Mouse (Mus musculus): ENCODE results near the gene Gse1. TPM values are rescaled to one million over a fixed set of nuclear protein-coding genes. Genes with fewer than 3 reads are reported as not detected.

Gse1 gene
- polyA plus RNA-seq, 1 experiment = 45.8 TPM

- TF ChIP-seq POLR2A (IDR thresholded peaks at IDR 0.05; ENCODE audit: borderline replicate concordance, control insufficient read depth, low read depth, low read length) = no peak
- TF ChIP-seq CTCF (IDR thresholded peaks at IDR 0.05; ENCODE audit: control insufficient read depth, insufficient read depth, low read length) = no peak
- WGBS = 81% methylated on average over 7 of the region's 7 CpGs
- H3K27ac ChIP-seq (ENCODE audit: control insufficient read depth, insufficient read depth, low read depth, low read length, poor library complexity) = no peak overlapping the region
- H3K4me3 ChIP-seq (replicated peaks; ENCODE audit: control insufficient read depth, low read depth, low read length) = no peak overlapping the region
- H3K4me1 ChIP-seq (ENCODE audit: control insufficient read depth, insufficient read depth, low read length) = peaks cover 6% of the 10 kb centered on the region
Observed at GRCm38 (mm10) chr8:120433143-120433542, 204.9 kb downstream of the Gse1 start.

GRCm38 (mm10) chr8:120433734-120434133 lies 205.5 kb downstream of the Gse1 start:
- TF ChIP-seq POLR2A (IDR thresholded peaks at IDR 0.05; ENCODE audit: borderline replicate concordance, control insufficient read depth, low read depth, low read length) (no peak), CTCF (IDR thresholded peaks at IDR 0.05; ENCODE audit: control insufficient read depth, insufficient read depth, low read length) (no peak)
- Histone ChIP-seq H3K27ac (ENCODE audit: control insufficient read depth, insufficient read depth, low read depth, low read length, poor library complexity) (no peak overlapping the region), H3K4me3 (replicated peaks; ENCODE audit: control insufficient read depth, low read depth, low read length) (no peak overlapping the region), H3K4me1 (ENCODE audit: control insufficient read depth, insufficient read depth, low read length) (peaks cover 6% of the 10 kb centered on the region)
- WGBS = 97% methylated on average over 1 of the region's 1 CpGs

- H3K4me3 ChIP-seq (replicated peaks; ENCODE audit: control insufficient read depth, low read depth, low read length) = no peak overlapping the region
- H3K27ac ChIP-seq (ENCODE audit: control insufficient read depth, insufficient read depth, low read depth, low read length, poor library complexity) = no peak overlapping the region
- H3K4me1 ChIP-seq (ENCODE audit: control insufficient read depth, insufficient read depth, low read length) = peaks cover 6% of the 10 kb centered on the region
- 69% methylated on average over 15 of the region's 15 CpGs for WGBS
- TF ChIP-seq CTCF (IDR thresholded peaks at IDR 0.05; ENCODE audit: control insufficient read depth, insufficient read depth, low read length) (no peak), POLR2A (IDR thresholded peaks at IDR 0.05; ENCODE audit: borderline replicate concordance, control insufficient read depth, low read depth, low read length) (no peak)
Observed at GRCm38 (mm10) chr8:120435781-120436180, 207.5 kb downstream of the Gse1 start.

- TF ChIP-seq CTCF (IDR thresholded peaks at IDR 0.05; ENCODE audit: control insufficient read depth, insufficient read depth, low read length) (no peak), POLR2A (IDR thresholded peaks at IDR 0.05; ENCODE audit: borderline replicate concordance, control insufficient read depth, low read depth, low read length) (no peak)
- Histone ChIP-seq H3K27ac (ENCODE audit: control insufficient read depth, insufficient read depth, low read depth, low read length, poor library complexity) (no peak overlapping the region), H3K4me3 (replicated peaks; ENCODE audit: control insufficient read depth, low read depth, low read length) (no peak overlapping the region), H3K4me1 (ENCODE audit: control insufficient read depth, insufficient read depth, low read length) (peaks cover 6% of the 10 kb centered on the region)
- WGBS = 44% methylated on average over 5 of the region's 5 CpGs
Observed at GRCm38 (mm10) chr8:120436491-120437030, 208.3 kb downstream of the Gse1 start.

- H3K27ac ChIP-seq (ENCODE audit: control insufficient read depth, insufficient read depth, low read depth, low read length, poor library complexity) = no peak overlapping the region
- TF ChIP-seq CTCF (IDR thresholded peaks at IDR 0.05; ENCODE audit: control insufficient read depth, insufficient read depth, low read length) (no peak), POLR2A (IDR thresholded peaks at IDR 0.05; ENCODE audit: borderline replicate concordance, control insufficient read depth, low read depth, low read length) (no peak)
- 41% methylated on average over 1 of the region's 1 CpGs for WGBS
- peaks cover 6% of the 10 kb centered on the region for H3K4me1 ChIP-seq (ENCODE audit: control insufficient read depth, insufficient read depth, low read length)
- H3K4me3 ChIP-seq (replicated peaks; ENCODE audit: control insufficient read depth, low read depth, low read length) = no peak overlapping the region
Observed at GRCm38 (mm10) chr8:120437207-120437606, 209.0 kb downstream of the Gse1 start.

GRCm38 (mm10) chr8:120437666-120438395 lies 209.6 kb downstream of the Gse1 start:
- 76% methylated on average over 21 of the region's 21 CpGs for WGBS
- no peak for TF ChIP-seq POLR2A (IDR thresholded peaks at IDR 0.05; ENCODE audit: borderline replicate concordance, control insufficient read depth, low read depth, low read length)

GRCm38 (mm10) chr8:120439309-120439708 lies 211.1 kb downstream of the Gse1 start:
- WGBS = 85% methylated on average over 19 of the region's 19 CpGs
- TF ChIP-seq CTCF (IDR thresholded peaks at IDR 0.05; ENCODE audit: control insufficient read depth, insufficient read depth, low read length) = no peak
- Histone ChIP-seq H3K27ac (ENCODE audit: control insufficient read depth, insufficient read depth, low read depth, low read length, poor library complexity) (no peak overlapping the region), H3K4me3 (replicated peaks; ENCODE audit: control insufficient read depth, low read depth, low read length) (no peak overlapping the region), H3K4me1 (ENCODE audit: control insufficient read depth, insufficient read depth, low read length) (peaks cover 6% of the 10 kb centered on the region)

More at GRCm38 (mm10) chr8:120437666-120438395, 209.6 kb downstream of the Gse1 start:
- no peak overlapping the region for H3K27ac ChIP-seq (ENCODE audit: control insufficient read depth, insufficient read depth, low read depth, low read length, poor library complexity)
- peaks cover 6% of the 10 kb centered on the region for H3K4me1 ChIP-seq (ENCODE audit: control insufficient read depth, insufficient read depth, low read length)
- H3K4me3 ChIP-seq (replicated peaks; ENCODE audit: control insufficient read depth, low read depth, low read length) = no peak overlapping the region

GRCm38 (mm10) chr8:120440739-120441138 lies 212.5 kb downstream of the Gse1 start:
- Histone ChIP-seq H3K27ac (ENCODE audit: control insufficient read depth, insufficient read depth, low read depth, low read length, poor library complexity) (no peak overlapping the region), H3K4me3 (replicated peaks; ENCODE audit: control insufficient read depth, low read depth, low read length) (no peak overlapping the region), H3K4me1 (ENCODE audit: control insufficient read depth, insufficient read depth, low read length) (peaks cover 10% of the 10 kb centered on the region)
- no peak for TF ChIP-seq CTCF (IDR thresholded peaks at IDR 0.05; ENCODE audit: control insufficient read depth, insufficient read depth, low read length)
- no peak for TF ChIP-seq POLR2A (IDR thresholded peaks at IDR 0.05; ENCODE audit: borderline replicate concordance, control insufficient read depth, low read depth, low read length)
- 88% methylated on average over 12 of the region's 12 CpGs for WGBS
